Mouse (Mus musculus) heart, postnatal 25 days (tissue): ENCODE data around the gene Irak2. TPM values are rescaled to one million over a fixed set of nuclear protein-coding genes. Genes with fewer than 3 reads are reported as not detected.
A peak's percentile ranks its signal among the peaks of the same experiment; 100 is the strongest.
"Not testable (repeated sequence)": the region's sequence is repeated elsewhere in the genome, so short reads cannot be mapped to it uniquely, and the experiment has no call there.

Experiments used
- DNase-seq: peaks from one replicate; pipeline ENCODE4 v3.0.0; 2022; ENCODE audit warnings: low spot score
- intact Hi-C: fragments of 180-260 bp; cut with DNase I; formaldehyde crosslinking; loops from one replicate; pipeline ENCODE4 v1.15.1; 2025
- total RNA-seq, 2 experiments: library from RNA; stranded (reverse); gene quantifications; 2 replicates each; pipeline ENCODE4 v1.2.3; 2021

Irak2 gene
- total RNA-seq, 2 experiments from 2014 or later: 9.7 to 10.6 TPM

DNA sequence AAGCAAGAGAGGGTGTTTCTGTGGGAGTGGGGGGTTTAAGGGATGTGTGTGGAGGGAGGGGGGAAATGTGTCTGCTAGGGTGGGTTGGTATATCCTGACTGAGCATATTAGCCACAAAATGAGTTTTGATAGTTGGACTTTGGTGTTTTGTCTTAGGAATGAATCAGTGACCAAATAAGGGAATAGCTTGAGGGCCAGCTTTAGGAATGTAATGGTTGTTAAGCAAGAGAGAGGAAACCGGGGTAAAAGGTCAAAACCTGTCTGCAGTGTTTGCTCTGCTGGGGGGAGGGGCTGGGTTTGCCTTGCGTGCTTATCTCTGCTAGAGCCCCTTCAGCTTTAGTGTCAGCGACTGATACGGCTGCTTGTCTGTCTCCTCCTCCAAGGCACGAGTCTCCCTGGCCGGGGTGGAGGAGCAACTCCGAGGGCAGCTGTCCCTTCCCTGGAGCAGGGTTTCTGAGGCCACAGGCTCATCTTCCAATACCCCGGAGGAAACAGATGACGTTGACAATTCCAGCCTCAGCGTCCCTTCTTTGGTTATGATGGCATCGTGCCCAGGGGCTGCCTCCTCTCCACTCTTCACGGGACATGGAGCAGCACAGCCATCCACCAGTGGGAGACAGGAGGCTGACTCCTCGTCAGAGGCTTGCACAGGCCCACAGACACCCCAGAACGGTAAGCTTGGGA is 52.3 kb downstream of the Irak2 start:
- DNase-seq: no peak
- intact Hi-C loops: loop anchor here (10.0 kb wide), 1 partner anchor 206 kb away; the partner anchor contains the start of gene Creld1

DNA sequence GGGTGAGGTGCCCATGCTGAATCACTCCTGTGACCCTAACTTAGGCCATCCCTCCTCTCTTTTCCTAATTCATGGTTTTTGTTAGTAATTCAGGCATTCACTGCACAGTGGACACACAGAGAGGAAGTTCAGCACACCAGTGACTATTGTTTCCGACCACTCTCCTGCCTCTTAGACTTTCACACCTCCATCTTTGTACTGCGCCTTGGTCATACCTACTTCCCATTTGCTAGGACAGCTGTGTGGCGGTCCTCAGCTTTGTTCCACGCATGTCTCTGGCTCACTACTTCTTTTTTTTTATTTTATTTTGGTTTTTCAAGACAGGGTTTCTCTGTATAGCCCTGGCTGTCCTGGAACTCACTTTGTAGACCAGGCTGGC is 52.8 kb downstream of the Irak2 start:
- intact Hi-C loops: loop anchor here (10.0 kb wide), 1 partner anchor 206 kb away; the partner anchor contains the start of gene Creld1
- no peak for DNase-seq

DNA sequence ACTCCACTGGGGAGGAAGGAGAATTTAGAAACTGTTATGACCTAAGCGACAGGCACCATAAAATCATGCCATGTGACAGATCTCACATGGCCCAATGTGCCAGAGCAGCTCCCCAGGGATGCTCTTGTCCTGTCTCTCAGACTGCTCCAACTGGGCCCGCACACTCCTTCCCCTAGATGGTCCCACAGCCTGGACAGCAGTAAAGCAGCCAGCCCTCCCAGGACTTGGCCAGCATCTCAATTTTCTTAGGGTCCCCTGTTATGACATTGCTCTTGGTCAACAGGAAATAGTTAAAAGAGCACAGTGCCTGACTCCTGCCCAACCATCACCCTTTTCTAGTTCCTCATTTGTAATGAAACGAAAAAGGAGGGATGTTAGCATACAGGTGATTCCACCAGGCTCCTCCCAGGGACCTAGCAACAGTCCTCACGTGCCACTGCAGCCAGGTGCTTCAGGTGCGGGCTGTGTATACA is 54.4 kb downstream of the Irak2 start:
- DNase-seq: no peak
- intact Hi-C loops: loop anchor here (10.0 kb wide), 1 partner anchor 208 kb away; the partner anchor contains the start of gene Creld1

DNA sequence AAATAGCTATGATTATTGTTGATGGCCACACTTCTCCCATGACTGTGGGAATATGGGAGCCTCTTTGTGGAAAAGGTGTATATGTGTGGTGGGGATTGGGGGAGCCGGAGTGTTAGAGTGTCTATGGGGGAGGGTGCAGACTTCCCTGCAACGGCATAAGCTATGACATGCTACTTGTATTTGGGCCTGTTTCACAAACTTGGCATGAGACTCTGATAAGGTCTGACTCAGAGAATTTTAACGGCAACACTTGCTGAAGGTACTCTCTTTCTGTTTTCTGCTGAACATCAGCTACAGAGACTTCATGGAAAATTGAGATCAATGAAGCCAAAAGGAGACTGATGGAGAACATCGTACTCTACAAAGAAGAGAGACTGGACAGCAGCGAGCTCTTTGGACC is 55.1 kb downstream of the Irak2 start:
- intact Hi-C loops: loop anchor here (10.0 kb wide), 1 partner anchor 209 kb away; the partner anchor contains the start of gene Creld1
- DNase-seq: no peak

DNA sequence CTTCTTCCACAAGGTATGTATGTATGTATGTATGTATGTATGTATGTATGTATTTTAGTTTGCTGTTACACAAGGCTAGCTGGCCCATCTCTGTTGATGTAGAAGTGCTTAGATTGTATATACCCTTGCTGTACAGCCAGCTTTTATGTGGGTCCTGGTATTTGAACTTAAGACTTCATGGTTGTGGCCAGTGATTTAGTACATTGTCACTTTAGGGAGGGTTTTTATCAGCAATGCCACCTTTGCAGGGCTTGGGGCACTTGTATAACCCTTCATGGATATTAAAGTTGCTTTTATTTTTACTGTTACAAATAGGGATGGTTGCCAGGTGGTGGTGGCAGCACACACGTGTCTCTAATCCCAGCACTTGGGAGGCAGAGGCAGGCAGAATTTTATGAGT is 56.9 kb downstream of the Irak2 start:
- no peak for DNase-seq
- intact Hi-C loops: loop anchor here (10.0 kb wide), 1 partner anchor 210 kb away; the partner anchor contains the start of gene Creld1

DNA sequence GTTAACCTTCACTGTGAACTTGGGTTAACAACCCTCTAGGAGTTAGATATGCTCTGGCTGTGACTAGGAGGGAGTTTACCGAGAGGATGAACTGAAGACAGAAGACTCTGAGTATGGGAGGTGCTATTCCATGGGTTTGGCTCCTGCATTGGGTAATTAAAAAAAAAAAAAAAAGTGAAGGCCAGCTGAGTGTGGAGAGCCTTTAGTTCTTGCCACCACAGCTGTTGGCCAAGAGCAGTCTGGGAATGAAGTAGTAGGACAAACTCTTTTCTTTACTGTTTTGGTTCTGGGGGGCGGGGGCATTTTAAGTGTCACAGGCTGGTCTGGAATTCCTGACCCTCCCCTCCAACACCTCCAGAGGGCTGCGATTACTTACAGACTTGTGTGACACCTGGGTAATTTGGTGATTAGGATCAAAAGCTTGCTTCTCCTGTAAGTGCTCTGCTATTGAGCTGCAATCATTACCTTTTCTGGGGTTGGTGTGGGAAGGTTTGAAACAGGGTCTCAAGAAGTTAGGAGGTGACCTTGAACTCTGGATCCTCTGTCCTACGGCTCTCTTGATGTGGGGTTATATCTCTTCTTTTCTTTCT is 57.6 kb downstream of the Irak2 start:
- DNase-seq: no peak
- intact Hi-C loops: loop anchor here (10.0 kb wide), 1 partner anchor 211 kb away; the partner anchor contains the start of gene Creld1

DNA sequence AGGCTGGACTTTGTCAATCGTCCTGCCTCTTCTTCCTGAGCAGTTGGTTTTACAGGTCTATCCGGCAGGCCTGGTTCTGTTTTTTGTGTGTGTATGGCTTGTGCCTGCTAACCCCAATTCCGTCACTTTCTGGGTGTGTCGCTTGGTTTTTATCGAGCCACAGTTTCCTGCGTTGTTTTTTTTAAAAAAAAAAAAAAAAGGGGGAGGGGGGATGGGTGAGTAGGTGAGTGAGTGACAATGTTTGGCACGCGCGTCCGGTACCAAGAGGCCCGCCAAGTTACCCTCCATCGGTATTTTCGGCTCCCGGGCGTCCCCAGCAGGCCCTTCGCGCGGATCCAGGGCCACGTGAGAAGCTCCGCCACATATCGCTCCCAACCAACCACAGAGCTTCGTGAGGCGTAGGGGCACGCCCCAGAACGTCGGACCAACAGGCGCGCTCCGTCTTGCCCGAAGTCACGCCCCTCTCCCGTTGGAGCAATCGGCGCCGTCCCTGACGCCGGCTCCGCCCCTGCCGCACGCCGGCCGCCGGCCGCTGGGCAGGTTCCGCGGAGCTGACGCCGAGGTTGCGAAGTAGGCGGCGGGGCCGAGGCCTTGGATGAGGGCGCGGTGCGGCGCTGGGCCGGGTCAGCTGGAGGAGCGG is 58.4 kb downstream of the Irak2 start, which contains the start of gene Tatdn2:
Gene Tatdn2 (plus strand): TSS at position 469 of the 640 bp plus-strand sequence.
- intact Hi-C loops: loop anchor here (10.0 kb wide), 1 partner anchor 212 kb away; the partner anchor contains the start of gene Creld1

DNA sequence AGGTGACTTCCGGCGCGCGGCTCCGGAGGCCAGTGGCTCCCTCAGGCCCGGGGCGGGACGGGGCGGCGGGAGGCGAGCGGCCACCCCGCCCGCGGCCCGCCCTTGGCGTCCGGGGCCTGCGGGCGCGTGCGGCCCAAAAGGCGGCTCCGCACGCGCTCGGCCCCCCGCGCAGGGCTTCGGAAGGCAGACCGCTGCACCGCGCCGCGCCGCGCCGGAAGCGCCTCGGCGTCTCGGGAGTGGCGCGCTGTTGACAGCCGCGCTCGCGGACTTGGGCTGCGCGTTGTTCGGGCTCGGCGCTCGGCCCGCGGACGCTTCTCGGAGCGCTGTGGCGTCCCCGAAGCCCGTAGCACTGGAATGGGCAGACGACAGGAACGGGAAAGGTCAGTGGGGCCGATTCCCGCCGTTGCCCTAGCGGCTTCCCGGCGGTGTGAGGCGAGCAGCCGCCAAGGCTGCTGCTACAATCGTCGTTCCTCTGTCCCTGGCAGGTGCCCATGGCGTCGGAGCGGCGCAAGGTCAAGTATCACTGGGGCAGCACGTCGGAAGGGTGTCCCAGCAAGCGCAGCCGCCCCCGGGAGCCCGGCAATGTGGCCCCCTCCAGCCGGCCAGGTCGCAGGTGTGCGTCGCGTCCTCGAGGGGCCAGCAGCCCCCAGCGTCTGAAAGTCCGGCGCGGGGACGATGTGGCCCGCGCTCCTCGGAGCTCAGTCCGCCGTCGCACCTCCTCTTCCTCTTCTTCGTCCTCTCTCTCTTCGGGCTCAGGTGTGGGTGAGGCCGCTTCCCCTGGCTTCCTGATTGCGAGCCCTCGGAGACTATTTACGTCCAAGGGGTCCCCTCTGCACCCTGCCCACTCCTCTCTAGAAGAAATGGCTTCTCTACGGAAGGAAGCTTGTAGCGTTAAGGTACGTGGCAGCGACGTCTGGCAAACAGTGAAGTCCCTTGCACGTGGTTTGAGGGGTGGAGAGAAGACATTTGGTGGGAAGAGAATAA is 59.2 kb downstream of the Irak2 start:
- DNase-seq: no peak
- intact Hi-C loops: loop anchor here (2.0 to 10.0 kb wide), 2 partner anchors 33 to 213 kb away; partner anchors contain the start of gene Creld1

More for the DNA sequence above, 58.4 kb downstream of the Irak2 start, which contains the start of gene Tatdn2:
- DNase-seq: peak; percentile 97

DNA sequence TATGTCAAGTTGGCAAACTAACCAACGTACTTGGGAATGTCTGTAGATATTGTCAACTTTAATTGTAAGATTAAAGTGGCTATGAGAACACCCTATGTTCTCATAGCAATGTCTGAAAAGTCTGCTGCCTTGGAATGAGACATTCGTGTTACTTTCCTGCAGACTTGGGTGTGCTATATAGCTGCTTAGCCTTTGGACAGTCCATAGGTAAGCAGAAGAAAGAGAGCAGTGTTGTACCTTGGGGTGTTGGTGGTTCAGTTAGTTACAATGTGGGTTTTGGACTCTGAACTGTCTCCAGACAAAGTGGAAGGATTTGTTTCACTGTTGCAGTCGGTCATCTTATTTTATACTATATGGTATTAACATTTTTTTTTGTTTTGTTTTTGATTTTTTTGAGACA is 74.5 kb downstream of the Irak2 start:
- no peak for DNase-seq
- intact Hi-C loops: no loop called here

DNA sequence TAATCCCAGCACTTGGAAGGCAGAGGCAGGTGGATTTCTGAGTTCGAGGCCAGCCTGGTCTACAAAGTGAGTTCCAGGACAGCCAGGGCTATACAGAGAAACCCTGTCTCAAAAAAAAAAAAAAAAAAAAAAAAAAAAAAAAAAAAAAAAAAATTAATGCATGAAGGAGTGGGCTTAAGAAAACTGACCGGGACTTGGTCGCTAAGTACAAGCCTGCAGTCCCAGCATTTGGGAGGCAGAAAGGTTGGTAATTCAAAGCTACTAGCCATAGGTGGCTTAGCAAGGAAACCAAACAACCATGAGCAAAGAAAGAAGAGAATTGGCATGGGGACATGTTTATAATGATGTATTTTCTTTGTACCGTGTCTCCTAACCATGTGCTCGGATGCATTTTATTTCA is 75.1 kb downstream of the Irak2 start:
- intact Hi-C loops: not testable (repeated sequence)

DNA sequence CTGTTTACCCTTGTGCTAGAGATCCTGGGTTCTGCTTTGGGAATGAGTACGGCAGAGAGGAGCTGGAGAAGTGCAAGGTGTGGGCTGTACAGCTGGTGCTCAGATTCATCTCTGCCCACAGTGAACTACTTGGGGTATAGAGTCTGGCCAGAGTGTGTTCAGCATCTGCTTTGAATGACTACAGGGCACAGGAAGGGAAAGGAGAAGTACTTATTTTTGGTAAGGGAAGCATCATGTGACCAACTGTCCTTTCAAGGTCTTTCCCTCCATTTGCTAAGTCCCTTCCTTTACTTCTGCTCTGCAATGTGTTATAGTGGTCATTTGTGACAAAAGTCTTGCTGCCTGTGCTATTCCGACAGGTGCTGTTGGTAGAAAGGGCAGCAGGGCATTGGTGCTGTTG is 76.0 kb downstream of the Irak2 start:
- DNase-seq: no peak
- intact Hi-C loops: no loop called here

More for the DNA sequence above, 75.1 kb downstream of the Irak2 start:
- not testable (repeated sequence) for DNase-seq

DNA sequence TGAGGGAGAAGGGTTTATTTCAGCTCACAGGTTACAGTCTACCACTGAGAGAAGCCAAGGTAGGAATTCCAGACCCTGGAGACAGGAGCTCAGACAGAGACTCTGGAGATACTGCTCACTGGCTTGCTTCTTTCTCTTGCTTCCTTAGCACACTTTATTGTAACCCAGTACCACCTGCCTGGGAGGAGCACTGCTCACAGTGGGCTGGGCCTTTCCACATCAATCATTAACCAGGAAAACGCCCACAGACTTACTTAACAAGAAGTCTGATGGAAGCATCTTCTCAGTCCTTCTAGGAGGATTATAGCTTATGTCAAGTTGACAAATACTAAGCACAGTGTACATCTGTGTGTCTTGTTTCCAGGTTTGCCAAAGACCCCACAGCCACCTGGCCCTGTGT is 76.5 kb downstream of the Irak2 start:
- intact Hi-C loops: no loop called here
- DNase-seq: no peak

DNA sequence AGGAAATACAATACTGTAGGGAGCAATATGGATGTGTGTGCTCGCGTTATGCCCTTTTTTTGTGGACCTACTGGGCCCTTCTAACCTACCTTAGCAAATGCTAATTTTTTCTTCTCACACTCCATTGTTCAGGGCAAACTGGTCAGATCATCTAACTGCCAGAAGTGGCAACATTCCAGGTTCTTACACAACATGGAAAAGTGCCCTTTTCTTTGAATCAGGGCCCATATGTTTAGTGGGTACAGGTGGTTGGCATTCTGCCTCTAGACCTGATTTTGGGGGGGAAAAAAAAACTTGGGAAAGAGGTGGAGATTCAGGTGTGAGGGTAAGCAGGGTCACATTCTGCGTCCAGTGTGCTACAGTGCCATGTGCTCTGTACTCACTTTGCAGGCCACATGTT is 79.3 kb downstream of the Irak2 start:
- DNase-seq: no peak
- intact Hi-C loops: no loop called here

DNA sequence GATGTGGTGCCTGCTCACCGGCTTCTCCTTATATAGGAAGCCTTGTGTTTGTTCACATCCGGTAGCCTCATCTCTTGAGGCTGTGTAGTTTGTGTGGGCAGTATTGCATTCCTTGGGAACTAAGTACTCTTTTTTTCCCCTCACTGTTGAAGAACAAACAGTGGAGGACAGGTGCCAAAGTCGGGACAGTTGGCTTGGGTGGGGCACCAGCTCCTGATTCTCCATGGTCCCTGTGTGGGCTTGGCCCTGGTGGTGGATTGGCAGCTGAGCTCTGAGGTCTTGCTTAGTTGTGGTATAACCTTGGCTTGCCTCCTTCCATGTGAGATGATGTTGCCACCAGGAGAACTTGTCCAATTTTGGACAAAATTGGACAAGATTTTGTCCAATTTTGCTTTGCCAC is 81.6 kb downstream of the Irak2 start, which contains the start of gene Ghrl:
Gene Ghrl (minus strand): TSS at position 3 of the 400 bp plus-strand sequence.
- intact Hi-C loops: no loop called here

DNA sequence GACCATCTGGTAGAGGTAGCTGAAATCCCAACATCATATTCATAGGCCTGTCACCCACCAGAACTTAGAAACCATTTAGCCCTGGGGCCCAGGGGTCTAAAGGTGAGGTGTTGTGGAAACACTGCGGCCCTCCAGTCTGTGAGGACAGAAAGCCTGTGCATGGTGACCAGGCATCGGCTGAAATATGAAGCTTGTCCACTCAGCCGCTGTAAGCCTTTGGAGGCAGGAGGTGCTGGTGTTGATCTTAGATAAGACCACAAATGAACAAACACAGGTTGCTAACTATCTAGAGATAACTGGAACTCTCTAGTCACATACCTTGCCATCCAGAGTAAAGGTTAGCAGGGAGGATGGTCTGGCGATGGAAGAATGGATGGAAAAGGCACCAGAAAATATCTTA is 82.8 kb downstream of the Irak2 start:
- DNase-seq: no peak
- intact Hi-C loops: no loop called here

More for the DNA sequence above, 81.6 kb downstream of the Irak2 start, which contains the start of gene Ghrl:
- DNase-seq: no peak

DNA sequence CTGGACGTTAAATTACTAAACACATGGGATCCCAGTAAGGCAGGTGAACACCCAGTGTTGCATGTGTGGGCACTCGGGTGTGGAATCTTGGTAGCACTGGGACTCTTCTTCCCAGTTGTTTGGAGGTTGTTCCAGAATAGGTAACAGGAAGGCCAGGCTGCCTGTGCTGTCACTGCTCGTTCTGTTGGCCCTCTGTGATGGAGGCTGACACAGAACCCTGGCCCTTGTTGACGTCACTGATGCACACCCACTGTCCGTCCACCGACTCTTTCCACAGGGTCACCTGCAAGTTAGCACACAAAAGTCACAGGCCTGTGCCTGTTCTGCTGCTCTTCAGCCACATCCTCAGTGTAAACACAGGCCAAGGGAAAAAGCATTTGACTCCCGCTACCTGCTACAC is 89.9 kb downstream of the Irak2 start:
- intact Hi-C loops: no loop called here
- no peak for DNase-seq

DNA sequence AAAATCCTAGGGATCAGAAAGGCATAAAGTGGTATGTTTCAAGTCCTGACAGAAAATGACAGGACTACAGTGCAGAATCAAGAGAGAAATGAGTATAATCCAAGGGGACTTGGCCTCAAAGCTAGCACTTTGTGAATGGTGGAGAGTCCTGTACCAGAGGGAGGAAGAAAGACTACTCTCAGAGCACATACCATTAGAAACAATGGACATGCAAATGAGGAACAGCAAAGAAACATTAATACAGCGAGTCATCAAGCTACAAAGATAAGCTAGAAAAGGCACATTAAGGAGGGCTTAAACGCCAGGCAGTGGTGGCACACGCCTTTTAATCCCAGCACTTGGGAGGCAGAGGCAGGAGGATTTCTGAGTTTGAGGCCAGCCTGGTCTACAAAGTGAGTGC is 93.0 kb downstream of the Irak2 start:
- no peak for DNase-seq
- intact Hi-C loops: loop anchor here (2.0 to 5.0 kb wide), 2 partner anchors 32 to 94 kb away; partner anchors contain the start of gene Irak2

DNA sequence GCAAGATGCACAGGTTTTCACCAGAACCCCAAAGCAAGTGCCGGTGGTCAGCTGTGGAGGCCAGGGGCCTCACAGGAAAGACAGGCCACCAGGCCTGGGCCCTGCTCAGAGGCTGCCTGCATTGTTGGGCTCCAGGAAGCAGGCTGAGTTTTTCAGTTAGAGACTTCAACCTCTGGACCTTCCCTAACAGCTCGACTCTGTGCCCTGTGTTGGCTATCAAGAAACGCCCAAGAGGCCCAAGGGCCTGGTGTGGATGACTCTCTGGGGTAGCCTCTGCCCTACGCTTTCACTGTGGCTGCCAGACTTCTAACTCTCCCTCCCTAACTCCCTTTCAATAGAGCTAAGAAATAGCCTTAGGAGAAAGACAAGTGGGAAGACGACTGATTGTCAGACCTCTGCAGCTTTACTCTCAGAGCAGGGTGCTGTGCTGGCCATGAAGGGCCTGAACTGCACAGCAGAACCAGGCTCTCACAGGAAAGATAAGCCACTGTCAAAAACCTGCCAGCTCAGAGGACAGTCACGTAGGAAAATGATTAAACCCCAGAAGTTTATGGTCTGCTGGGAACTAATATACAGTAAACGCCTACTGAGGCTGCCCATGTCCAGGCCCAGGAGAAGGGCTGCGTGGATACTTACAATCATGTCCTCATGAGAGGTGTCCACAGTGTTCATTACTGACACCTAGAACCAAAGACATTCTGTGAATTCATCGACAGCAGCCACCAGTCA is 99.2 kb downstream of the Irak2 start:
- intact Hi-C loops: no loop called here
- DNase-seq: no peak
